Mouse (Mus musculus): ENCODE data around the gene Lhx2. TPM values are rescaled to one million over a fixed set of nuclear protein-coding genes. Genes with fewer than 3 reads are reported as not detected.

The Lhx2 gene
- polyA plus RNA-seq, 1 experiment from 2014 or later: 1.7 TPM

DNA sequence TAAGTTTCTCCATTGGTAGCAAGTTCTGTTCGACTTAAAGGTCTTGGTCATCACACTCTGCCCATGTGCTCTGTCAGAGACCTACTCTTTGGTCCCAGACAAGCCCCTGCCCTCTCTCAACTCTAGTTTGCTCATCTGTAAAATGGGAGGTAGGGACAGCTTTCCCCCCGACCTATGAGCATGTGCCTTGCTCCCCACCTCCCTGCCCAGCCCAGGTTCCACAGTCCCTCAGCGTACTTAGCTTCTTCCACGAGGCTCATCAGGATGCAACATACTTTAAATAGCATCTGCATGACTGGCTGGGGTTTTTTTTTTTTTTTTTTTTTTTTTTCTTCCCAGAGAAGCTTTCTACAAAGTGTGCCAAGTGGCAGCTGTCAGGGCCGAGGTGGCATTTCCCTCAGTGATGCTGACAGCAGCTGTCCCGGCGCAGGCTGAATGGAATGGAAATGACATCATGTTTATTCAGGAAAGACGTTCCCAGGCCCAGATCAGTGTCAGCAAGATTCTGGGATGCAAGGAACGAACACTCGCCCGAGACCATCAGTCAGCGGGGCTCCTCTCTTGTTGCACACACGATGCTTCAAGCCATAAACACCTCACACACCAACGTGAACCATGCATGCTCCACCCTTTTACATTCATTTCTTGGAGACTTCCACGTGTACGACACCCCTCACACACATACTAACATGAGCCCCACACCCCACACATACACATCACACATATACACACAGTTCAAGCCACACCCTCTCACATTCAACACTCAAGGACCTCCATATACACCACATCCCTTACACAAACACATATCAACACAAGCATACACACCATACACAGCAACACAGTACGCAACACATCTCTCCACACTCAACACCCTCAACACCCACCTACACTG, 56.1 kb downstream of the Lhx2 start:
- DNase-seq: no peak
- no peak for TF ChIP-seq EP300 (IDR thresholded peaks at IDR 0.05; ENCODE audit: low read depth)
- no peak for TF ChIP-seq CTCF (IDR thresholded peaks at IDR 0.05; ENCODE audit: low read depth)
- H3K9ac ChIP-seq (replicated peaks): no peak overlapping the region
- no peaks in the 10 kb centered on the region for H3K9me3 ChIP-seq (ENCODE audit: low read length)
- H3K4me2 ChIP-seq (ENCODE audit: low read depth, low read length): no peak overlapping the region
- no peaks in the 10 kb centered on the region for H3K27me3 ChIP-seq (ENCODE audit: insufficient read depth, low read length)
- no peaks in the 10 kb centered on the region for H3K36me3 ChIP-seq (replicated peaks; ENCODE audit: insufficient read depth, low read length)
- H3K4me1 ChIP-seq (ENCODE audit: insufficient read depth): no peaks in the 10 kb centered on the region
- ATAC-seq: no peak
- WGBS (ENCODE audit: insufficient replicate concordance): 66% methylated on average over 17 of the region's 17 CpGs
- no peak overlapping the region for H3K4me3 ChIP-seq (ENCODE audit: low read depth, low read length)
- H3K27ac ChIP-seq (ENCODE audit: low read depth): no peak overlapping the region

DNA sequence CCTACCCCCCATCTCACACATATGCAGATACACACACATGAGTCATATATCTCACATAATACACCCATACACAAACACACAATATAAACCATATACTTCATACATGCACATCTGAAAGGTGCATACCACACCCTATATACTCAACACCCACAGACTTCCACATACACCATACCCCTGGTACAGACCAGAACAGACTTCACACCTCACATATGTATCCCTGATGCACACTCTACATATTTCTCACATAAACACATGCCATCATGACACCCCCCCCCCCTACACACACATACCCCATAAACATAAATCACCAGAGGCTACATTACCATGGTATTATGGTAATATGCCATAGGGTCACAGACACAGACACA, 56.8 kb downstream of the Lhx2 start:
- no peak overlapping the region for H3K27ac ChIP-seq (ENCODE audit: low read depth)
- H3K27me3 ChIP-seq (ENCODE audit: insufficient read depth, low read length): no peaks in the 10 kb centered on the region
- TF ChIP-seq CTCF (IDR thresholded peaks at IDR 0.05; ENCODE audit: low read depth): no peak
- TF ChIP-seq EP300 (IDR thresholded peaks at IDR 0.05; ENCODE audit: low read depth): no peak
- no peaks in the 10 kb centered on the region for H3K4me1 ChIP-seq (ENCODE audit: insufficient read depth)
- no peak overlapping the region for H3K4me2 ChIP-seq (ENCODE audit: low read depth, low read length)
- no peak overlapping the region for H3K9ac ChIP-seq (replicated peaks)
- ATAC-seq (no peak), DNase-seq (no peak)
- no peaks in the 10 kb centered on the region for H3K9me3 ChIP-seq (ENCODE audit: low read length)
- H3K4me3 ChIP-seq (ENCODE audit: low read depth, low read length): no peak overlapping the region
- no peaks in the 10 kb centered on the region for H3K36me3 ChIP-seq (replicated peaks; ENCODE audit: insufficient read depth, low read length)

DNA sequence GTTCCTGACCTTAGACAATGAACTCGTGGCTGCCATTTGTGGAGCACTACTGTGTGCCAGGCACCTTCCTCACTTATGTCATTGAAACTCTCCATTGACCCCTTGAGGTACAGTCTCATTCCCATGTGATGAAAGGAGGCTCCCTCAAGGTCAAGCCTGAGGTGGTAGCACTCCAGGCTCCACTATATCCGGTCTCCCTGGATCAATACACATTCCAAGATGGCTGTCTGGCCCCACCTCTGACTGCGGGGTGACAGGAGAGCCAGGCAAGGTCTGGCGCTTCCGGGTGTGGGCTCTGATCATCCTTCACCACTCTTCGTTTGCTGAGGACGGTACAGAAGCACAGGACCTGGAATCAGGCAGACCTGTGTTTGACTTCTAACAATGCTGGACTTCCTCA, 58.2 kb downstream of the Lhx2 start:
- Histone ChIP-seq H3K27me3 (ENCODE audit: insufficient read depth, low read length) (no peaks in the 10 kb centered on the region), H3K27ac (ENCODE audit: low read depth) (no peak overlapping the region), H3K9ac (replicated peaks) (no peak overlapping the region), H3K4me3 (ENCODE audit: low read depth, low read length) (no peak overlapping the region), H3K4me2 (ENCODE audit: low read depth, low read length) (no peak overlapping the region), H3K36me3 (replicated peaks; ENCODE audit: insufficient read depth, low read length) (no peaks in the 10 kb centered on the region), H3K4me1 (ENCODE audit: insufficient read depth) (no peaks in the 10 kb centered on the region), H3K9me3 (ENCODE audit: low read length) (no peaks in the 10 kb centered on the region)
- WGBS (ENCODE audit: insufficient replicate concordance): 63% methylated on average over 7 of the region's 7 CpGs
- DNase-seq: no peak
- TF ChIP-seq EP300 (IDR thresholded peaks at IDR 0.05; ENCODE audit: low read depth): no peak
- TF ChIP-seq CTCF (IDR thresholded peaks at IDR 0.05; ENCODE audit: low read depth): no peak
- ATAC-seq: no peak

GRCm38 (mm10) chr2:38397882-38398281, 58.8 kb downstream of the Lhx2 start:
- no peak overlapping the region for H3K9ac ChIP-seq (replicated peaks)
- H3K4me1 ChIP-seq (ENCODE audit: insufficient read depth): no peaks in the 10 kb centered on the region
- no peaks in the 10 kb centered on the region for H3K9me3 ChIP-seq (ENCODE audit: low read length)
- no peak overlapping the region for H3K4me2 ChIP-seq (ENCODE audit: low read depth, low read length)
- ATAC-seq (no peak), DNase-seq (no peak)
- H3K36me3 ChIP-seq (replicated peaks; ENCODE audit: insufficient read depth, low read length): no peaks in the 10 kb centered on the region
- WGBS (ENCODE audit: insufficient replicate concordance): 60% methylated on average over 6 of the region's 6 CpGs
- H3K4me3 ChIP-seq (ENCODE audit: low read depth, low read length): no peak overlapping the region
- TF ChIP-seq CTCF (IDR thresholded peaks at IDR 0.05; ENCODE audit: low read depth) (no peak), EP300 (IDR thresholded peaks at IDR 0.05; ENCODE audit: low read depth) (no peak)
- no peaks in the 10 kb centered on the region for H3K27me3 ChIP-seq (ENCODE audit: insufficient read depth, low read length)
- H3K27ac ChIP-seq (ENCODE audit: low read depth): no peak overlapping the region

GRCm38 (mm10) chr2:38402611-38403010, 63.5 kb downstream of the Lhx2 start:
- 97% methylated on average over 1 of the region's 1 CpGs for WGBS (ENCODE audit: insufficient replicate concordance)
- DNase-seq (no peak), ATAC-seq (no peak)
- Histone ChIP-seq H3K27ac (ENCODE audit: low read depth) (no peak overlapping the region), H3K4me1 (ENCODE audit: insufficient read depth) (no peaks in the 10 kb centered on the region), H3K4me2 (ENCODE audit: low read depth, low read length) (no peak overlapping the region), H3K27me3 (ENCODE audit: insufficient read depth, low read length) (no peaks in the 10 kb centered on the region; the same call in 1 of the 2 replicates), H3K36me3 (replicated peaks; ENCODE audit: insufficient read depth, low read length) (no peaks in the 10 kb centered on the region), H3K9me3 (ENCODE audit: low read length) (no peaks in the 10 kb centered on the region), H3K4me3 (ENCODE audit: low read depth, low read length) (no peak overlapping the region), H3K9ac (replicated peaks) (no peak overlapping the region)
- no peak for TF ChIP-seq EP300 (IDR thresholded peaks at IDR 0.05; ENCODE audit: low read depth)
- TF ChIP-seq CTCF (IDR thresholded peaks at IDR 0.05; ENCODE audit: low read depth): no peak

- ATAC-seq: no peak
- Histone ChIP-seq H3K4me2 (ENCODE audit: low read depth, low read length) (no peak overlapping the region), H3K4me1 (ENCODE audit: insufficient read depth) (no peaks in the 10 kb centered on the region), H3K27ac (ENCODE audit: low read depth) (no peak overlapping the region), H3K27me3 (ENCODE audit: insufficient read depth, low read length) (no peaks in the 10 kb centered on the region; the same call in 1 of the 2 replicates), H3K36me3 (replicated peaks; ENCODE audit: insufficient read depth, low read length) (no peaks in the 10 kb centered on the region), H3K9me3 (ENCODE audit: low read length) (no peaks in the 10 kb centered on the region), H3K9ac (replicated peaks) (no peak overlapping the region), H3K4me3 (ENCODE audit: low read depth, low read length) (no peak overlapping the region)
- WGBS (ENCODE audit: insufficient replicate concordance): 73% methylated on average over 12 of the region's 12 CpGs
- TF ChIP-seq EP300 (IDR thresholded peaks at IDR 0.05; ENCODE audit: low read depth) (no peak), CTCF (IDR thresholded peaks at IDR 0.05; ENCODE audit: low read depth) (no peak)
- no peak for DNase-seq
Measured at GRCm38 (mm10) chr2:38403231-38403630, 64.2 kb downstream of the Lhx2 start.

Measured in liver, postnatal 0 days (tissue).